Mouse (Mus musculus): ENCODE results near the gene Cep112.

Gene Cep112

DNA sequence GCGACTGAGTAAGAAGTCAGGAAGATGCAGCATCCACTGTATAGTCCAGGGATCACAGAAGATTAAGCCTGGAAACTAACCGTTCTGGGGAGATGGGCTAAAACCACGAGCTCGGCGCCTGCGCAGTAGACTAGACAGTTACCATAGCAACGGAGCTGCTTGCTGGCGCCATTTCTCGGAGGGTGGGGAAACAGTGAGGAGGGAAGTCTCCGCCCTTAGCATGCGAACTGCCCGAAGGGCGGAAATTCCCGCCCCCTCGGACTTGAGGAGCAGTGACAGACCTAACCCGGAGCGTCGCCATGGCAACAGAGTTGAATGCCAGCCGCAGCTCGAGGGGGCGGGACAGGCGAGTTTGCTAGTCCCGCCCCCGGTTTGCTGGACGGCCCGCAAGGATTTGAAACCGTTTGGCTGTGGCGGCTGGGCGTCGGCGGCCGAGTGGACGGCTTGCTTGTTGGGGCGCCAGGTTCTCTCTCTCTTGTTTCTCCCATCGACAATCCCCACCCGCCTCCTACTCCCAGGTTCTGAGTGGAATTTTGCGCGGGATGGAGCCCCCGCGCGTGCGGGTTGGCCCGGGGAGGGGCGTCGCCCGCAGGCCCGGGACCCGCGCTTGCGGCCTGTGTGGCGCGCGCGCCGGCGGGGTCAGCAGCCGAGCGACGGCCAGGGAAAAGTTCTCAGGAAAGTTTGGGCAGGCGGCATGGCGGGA is at the start of gene Cep112:
Gene Cep112 (plus strand): TSS at position 304 of the 703 bp plus-strand sequence.
- CTCF ChIA-PET = no interaction called here

DNA sequence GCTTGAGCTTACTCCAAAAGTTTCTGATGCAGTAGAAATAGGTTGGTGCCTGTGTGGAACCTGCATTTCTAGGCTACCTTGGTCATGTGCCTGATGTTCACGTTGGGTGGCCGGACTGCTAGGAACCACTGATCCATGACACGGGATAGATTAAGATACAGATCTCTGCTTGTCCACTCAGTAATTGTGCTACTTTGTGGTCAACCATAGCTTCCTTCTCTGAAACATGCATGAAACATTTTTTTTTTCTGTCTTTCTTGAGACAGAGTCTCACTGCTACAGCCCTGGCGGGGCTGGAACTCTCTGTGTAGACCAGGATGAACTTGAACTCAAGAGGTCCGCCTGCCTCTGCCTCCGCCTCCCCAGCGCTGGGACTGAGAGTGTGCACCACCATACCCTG is 48.2 kb upstream of the Cep112 start:
- CTCF ChIA-PET = interaction anchor here (0.6 to 2.4 kb wide), 2 partner anchors 366 to 465 kb away, joined by 6 to 18 read pairs; no protein-coding TSS in a partner anchor

DNA sequence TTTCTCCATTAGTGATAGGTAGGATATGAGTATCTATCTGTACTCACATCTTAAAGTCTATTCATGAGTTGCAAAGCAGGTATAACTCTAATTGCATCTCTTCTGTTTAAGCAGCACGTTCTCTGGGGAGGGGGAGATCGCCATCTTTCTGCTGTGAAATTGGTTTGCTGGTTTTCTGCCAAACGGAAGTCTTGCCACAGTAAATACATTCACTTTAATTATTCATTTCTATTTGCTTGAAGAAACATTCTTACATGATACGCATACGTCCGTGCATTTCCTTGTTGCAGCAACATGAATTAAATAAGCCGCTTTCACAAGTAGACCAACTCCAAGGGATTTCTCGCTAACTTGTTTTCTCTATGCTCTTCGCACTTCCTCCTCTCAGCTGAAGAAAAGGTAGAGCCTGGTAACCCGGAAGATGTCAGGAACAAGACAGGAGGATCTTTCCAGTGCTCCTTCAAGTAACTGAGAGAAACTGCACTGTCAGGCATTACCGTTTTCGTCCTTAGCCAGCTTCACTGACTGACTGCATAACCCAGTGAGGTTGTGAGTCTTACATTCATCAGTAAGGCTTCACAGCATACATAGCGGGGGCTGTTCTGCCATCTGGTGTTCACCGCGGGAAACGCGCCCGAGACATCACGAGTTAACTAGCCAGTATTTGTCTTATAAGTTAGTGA is 47.2 kb upstream of the Cep112 start:
- CTCF ChIA-PET = interaction anchor here (0.5 to 2.4 kb wide), 3 partner anchors 40 to 367 kb away, joined by 3 to 18 read pairs (median 3); no protein-coding TSS in a partner anchor

DNA sequence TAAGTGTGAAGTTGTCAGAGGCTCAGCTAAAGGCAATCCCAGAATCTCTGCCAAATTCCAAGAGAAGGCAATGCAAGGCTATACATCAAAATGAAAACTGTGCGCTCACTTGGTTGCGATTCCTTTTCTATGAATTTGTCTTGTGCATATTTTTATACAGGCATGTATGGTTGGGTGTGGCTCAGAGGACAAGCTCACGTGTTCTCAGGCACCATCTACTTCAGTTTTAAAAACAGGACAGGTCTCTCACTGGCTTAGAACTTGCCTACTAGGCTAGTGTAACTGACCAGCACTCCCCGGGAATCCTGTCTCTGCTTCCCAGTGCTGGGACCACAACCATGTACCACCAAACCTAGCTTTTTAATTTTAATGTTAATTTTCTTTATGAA is 46.6 kb upstream of the Cep112 start:
- CTCF ChIA-PET = interaction anchor here (1.1 to 2.4 kb wide), 2 partner anchors 40 to 368 kb away, joined by 3 to 18 read pairs; no protein-coding TSS in a partner anchor

GRCm38 (mm10) chr11:108382664-108383063 is 42.3 kb upstream of the Cep112 start:
- CTCF ChIA-PET = no interaction called here

DNA sequence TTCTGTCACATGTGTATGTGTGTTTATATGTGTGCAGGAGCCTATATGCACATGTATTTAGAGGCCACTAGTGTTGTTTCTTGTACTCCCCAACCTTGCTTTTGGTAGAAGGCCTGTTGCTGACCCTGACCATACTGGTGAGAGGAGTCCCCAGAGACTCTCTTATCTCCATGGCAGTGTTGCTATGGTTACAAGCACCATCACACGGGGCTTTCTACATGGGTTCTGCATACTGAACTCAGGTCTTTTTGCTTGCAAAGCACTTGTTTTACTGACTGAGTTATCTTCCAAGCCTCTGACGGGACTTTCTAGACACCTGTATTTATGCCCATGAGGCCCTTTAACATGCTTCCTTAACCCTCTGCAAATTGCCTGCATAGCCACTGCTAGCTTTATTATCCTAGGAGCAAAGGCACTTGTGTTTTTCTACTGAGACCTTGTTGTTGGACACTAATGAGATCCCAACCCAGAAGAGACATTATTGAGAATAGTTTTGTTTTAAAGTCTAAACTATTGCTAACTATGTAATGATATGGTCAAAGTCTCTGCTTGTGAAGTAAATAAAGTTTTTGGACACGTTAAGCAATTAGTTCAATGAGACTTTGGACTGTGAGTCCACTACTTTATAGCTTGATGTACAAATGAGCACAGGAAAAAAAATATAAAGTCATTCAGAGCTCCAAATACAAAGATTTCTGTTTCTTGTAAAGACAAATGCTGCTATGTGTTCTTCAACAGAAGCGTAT is 39.9 kb upstream of the Cep112 start:
- CTCF ChIA-PET = interaction anchor here (0.7 kb wide), 2 partner anchors 43 to 309 kb away, joined by 6 to 7 read pairs; no protein-coding TSS in a partner anchor

GRCm38 (mm10) chr11:108385666-108386024 is 39.3 kb upstream of the Cep112 start:
- CTCF ChIA-PET = interaction anchor here (0.7 kb wide), 2 partner anchors 43 to 310 kb away, joined by 6 to 7 read pairs; no protein-coding TSS in a partner anchor

DNA sequence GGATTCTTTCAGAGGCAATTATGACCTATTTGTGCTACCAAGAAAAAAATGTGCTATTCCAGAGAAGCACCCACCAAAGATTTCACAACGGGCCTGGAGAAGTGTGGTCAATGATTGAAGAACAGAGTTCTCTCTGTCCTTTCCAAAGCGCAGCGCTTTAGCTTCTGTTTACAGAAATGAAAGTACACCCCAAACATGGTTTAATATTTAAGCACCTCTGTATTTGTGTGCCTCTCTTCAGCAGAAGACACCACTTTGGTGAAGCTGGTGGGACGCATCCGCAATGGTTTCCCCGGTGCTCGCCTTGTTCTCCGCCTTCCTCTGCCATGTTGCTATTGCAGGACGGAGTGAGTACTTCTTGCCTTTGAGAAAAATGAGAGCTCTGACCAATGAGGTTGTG is 29.9 kb upstream of the Cep112 start:
- CTCF ChIA-PET = no interaction called here

DNA sequence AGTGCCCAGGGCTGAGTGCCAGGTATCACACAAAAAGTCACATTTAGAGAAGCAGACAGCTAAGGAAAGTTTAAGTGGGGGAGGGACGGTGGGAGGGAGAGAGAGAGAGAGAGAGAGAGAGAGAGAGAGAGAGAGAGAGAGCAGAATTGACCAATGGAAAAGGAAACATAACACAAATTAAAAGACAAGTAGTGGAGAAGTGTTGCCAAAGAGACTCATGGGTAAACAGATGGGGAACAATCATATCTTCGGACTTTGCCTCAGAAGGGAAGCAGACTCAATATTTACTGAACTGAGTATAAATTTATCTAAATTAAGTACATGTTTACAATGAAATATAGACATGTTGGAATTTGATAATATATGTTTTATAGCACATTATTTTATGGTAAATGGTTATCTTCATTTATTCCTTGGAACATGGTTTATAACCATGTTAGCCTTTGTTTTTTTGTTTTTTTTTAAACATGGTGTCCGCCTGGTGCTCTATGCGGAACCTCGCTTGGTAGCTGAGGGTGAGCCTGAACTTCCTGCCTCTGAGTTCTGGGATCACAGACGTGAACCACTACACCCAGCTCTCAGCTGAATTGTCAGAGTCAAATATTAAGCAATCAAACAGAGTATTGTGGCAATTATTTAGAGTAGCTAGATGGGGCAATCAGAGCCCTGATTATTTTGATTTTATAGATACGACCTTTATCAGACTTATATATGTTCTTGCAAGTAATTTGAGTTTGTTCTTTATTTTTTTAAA is 28.7 kb upstream of the Cep112 start:
- CTCF ChIA-PET = no interaction called here

DNA sequence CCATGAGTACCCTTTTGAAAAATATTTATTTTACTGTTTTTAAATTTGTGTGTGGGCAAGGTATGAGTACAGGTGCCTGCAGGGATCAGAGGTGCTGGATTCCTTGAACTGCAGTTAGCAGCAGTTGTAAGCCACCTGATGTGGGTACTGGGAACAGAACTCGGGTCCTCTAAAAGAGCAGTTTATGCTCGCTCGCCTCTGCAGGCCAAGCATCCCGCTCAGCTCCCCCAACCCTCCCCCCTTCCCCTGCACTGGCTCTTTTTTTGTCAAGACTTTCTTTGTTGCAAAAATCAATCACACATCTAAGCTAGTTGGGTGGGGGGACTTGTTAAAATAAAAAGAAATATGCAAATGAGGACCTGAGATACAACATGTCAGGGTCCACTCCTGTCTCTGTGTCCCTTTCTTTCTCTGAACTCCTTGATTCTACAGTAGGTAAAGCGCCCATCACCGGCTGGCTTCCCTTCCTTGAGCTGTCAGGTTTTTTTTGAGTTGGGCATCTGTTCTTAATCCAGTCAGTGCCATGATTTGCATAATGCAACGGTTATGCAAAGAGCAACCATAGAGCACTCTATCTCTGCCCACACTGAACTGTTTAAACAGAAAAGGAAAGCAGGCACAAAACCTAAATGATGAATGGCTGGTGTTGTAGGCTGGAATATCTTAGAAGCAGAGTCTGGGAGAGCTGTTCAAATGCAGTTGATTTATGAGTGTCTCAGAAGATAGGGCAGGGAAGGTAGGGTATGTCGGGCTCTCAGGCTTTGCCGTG is 14.9 kb upstream of the Cep112 start:
- CTCF ChIA-PET = no interaction called here

- CTCF ChIA-PET = interaction anchor here (0.7 kb wide), 1 partner anchor 559 kb away, joined by 4 read pairs; no protein-coding TSS in a partner anchor
These were observed 8.6 kb upstream of the Cep112 start for GRCm38 (mm10) chr11:108416360-108416759.

- CTCF ChIA-PET = interaction anchor here (0.8 kb wide), 1 partner anchor 40 kb away, joined by 3 read pairs; no protein-coding TSS in a partner anchor
These were observed 6.5 kb upstream of the Cep112 start for GRCm38 (mm10) chr11:108418540-108418939.

DNA sequence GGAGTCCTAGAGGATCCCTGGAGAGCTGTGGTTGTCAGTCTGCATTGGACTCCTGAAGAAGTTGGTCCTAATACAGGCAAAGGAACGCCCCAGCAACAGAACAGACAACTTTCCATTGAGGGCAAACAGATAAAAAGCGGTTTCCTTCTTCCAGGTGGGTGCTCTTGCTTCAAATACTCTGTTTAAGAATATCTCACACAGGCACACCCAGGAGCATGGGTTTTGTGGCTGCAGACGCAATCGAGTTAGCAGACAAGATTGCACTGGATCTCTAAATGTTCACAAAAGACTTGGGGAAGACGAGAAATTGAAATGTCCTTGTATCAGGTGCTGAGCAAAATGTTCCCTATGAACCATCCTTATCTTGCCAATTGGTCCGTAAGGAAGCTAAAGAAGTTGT is 5.8 kb upstream of the Cep112 start:
- CTCF ChIA-PET = no interaction called here

- CTCF ChIA-PET = interaction anchor here (0.7 to 1.1 kb wide), 3 partner anchors 17 to 578 kb away, joined by 3 to 5 read pairs (median 3); no protein-coding TSS in a partner anchor
These were observed 4.2 kb upstream of the Cep112 start for GRCm38 (mm10) chr11:108420751-108421150.

GRCm38 (mm10) chr11:108423221-108423620 is 1.8 kb upstream of the Cep112 start:
- CTCF ChIA-PET = no interaction called here

GRCm38 (mm10) chr11:108424111-108424510 is 881 bp upstream of the Cep112 start:
- CTCF ChIA-PET = no interaction called here

GRCm38 (mm10) chr11:108425592-108425921 is 565 bp downstream of the Cep112 start:
- CTCF ChIA-PET = no interaction called here

GRCm38 (mm10) chr11:108426086-108426485 is 1.1 kb downstream of the Cep112 start:
- CTCF ChIA-PET = no interaction called here

DNA sequence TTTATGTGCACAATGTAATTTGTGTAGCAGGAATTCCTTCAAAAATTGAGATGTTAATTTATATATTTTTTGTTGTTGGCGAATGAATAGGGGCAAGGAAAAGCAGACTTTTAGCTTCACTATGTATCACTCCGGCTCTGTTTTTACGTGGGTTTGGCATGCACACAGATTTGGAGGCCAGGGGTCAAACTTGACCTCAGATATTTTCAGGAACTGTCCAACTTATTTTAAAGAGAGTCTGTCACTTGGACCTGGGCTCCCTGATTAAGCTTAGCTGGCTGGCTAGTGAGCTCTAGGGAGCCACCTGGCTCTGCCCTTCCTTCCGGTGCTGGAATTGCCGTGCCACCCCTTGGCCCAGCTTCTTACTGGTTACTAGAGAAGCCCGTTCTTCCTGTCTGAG is 2.2 kb downstream of the Cep112 start:
- CTCF ChIA-PET = interaction anchor here (0.9 kb wide), 1 partner anchor 390 kb away, joined by 4 read pairs; no protein-coding TSS in a partner anchor

DNA sequence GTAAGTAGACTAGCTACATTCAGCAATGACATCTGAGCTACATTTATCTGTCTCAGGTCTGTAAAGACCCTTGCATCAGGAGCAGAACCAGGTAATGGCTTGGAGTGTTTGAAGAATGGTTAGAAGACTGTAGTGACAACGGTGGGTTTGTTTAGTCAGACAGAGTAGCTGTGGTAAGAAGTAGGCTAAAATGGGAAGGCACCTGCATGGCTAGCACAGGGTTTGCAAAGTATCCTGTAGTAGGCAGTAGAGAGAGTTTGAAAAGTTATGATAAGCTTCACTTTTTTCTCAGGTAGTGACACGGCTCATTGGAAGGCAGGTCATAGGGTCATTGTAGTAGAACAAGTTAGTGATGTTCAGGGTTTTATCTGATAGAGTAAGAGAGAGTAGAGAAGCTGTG is 4.1 kb downstream of the Cep112 start:
- CTCF ChIA-PET = no interaction called here

All from spleen, embryonic (tissue).